Mouse (Mus musculus) lung, postnatal 14 days (tissue): ENCODE measurements around the gene Arpp21.

Experiments used
- DNase-seq: peaks from one replicate; pipeline ENCODE4 v3.0.0; 2021

The Arpp21 gene

GRCm38 (mm10) chr9:112235696-112236397 lies at the start of gene Arpp21:
Gene Arpp21 (minus strand): TSS chr9:112235938.
- no peak for DNase-seq

- no peak for DNase-seq
Measured at GRCm38 (mm10) chr9:112272426-112272969, 36.8 kb upstream of the Arpp21 start.

GRCm38 (mm10) chr9:112264982-112265641 lies 29.4 kb upstream of the Arpp21 start:
- DNase-seq: no peak

- no peak for DNase-seq
Measured at GRCm38 (mm10) chr9:112261986-112262901, 26.5 kb upstream of the Arpp21 start.

GRCm38 (mm10) chr9:112261556-112261955 lies 25.8 kb upstream of the Arpp21 start:
- DNase-seq: no peak

GRCm38 (mm10) chr9:112260696-112261095 lies 25.0 kb upstream of the Arpp21 start:
- no peak for DNase-seq

- no peak for DNase-seq
Measured at GRCm38 (mm10) chr9:112258560-112258959, 22.8 kb upstream of the Arpp21 start.

GRCm38 (mm10) chr9:112255971-112256370 lies 20.2 kb upstream of the Arpp21 start:
- no peak for DNase-seq

GRCm38 (mm10) chr9:112253730-112254129 lies 18.0 kb upstream of the Arpp21 start:
- no peak for DNase-seq

GRCm38 (mm10) chr9:112251857-112252256 lies 16.1 kb upstream of the Arpp21 start:
- no peak for DNase-seq

GRCm38 (mm10) chr9:112251339-112251738 lies 15.6 kb upstream of the Arpp21 start:
- DNase-seq: no peak

- DNase-seq: no peak
Measured at GRCm38 (mm10) chr9:112249753-112250152, 14.0 kb upstream of the Arpp21 start.

GRCm38 (mm10) chr9:112247183-112247582 lies 11.4 kb upstream of the Arpp21 start:
- no peak for DNase-seq

- DNase-seq: no peak
Measured at GRCm38 (mm10) chr9:112238168-112238567, 2.4 kb upstream of the Arpp21 start.

GRCm38 (mm10) chr9:112236551-112236950 lies 813 bp upstream of the Arpp21 start:
- DNase-seq: no peak

GRCm38 (mm10) chr9:112235041-112235695 lies 570 bp downstream of the Arpp21 start:
- DNase-seq: peak; percentile 12

GRCm38 (mm10) chr9:112234505-112235024 lies 1.2 kb downstream of the Arpp21 start:
- no peak for DNase-seq

- DNase-seq: no peak
Measured at GRCm38 (mm10) chr9:112233822-112234504, 1.8 kb downstream of the Arpp21 start.

- no peak for DNase-seq
Measured at GRCm38 (mm10) chr9:112233378-112233777, 2.4 kb downstream of the Arpp21 start.

- DNase-seq: no peak
Measured at GRCm38 (mm10) chr9:112231935-112232575, 3.7 kb downstream of the Arpp21 start.

GRCm38 (mm10) chr9:112231383-112231782 lies 4.4 kb downstream of the Arpp21 start:
- DNase-seq: no peak
